Mouse (Mus musculus) urinary bladder, postnatal 10 days (tissue): Measurements from ENCODE around the gene Plk5.

Experiments
- DNase-seq: peaks from one replicate; pipeline ENCODE4 v3.0.0; 2022; ENCODE audit warnings: low spot score

Plk5 gene

GRCm38 (mm10) chr10:80388731-80389130 is 32.5 kb downstream of the Plk5 start:
- no peak for DNase-seq

GRCm38 (mm10) chr10:80389185-80389708 is 33.0 kb downstream of the Plk5 start:
- no peak for DNase-seq

- DNase-seq, result no peak
Measured at GRCm38 (mm10) chr10:80390697-80391096, 34.4 kb downstream of the Plk5 start.

GRCm38 (mm10) chr10:80392687-80393086 is 36.4 kb downstream of the Plk5 start:
- no peak for DNase-seq

GRCm38 (mm10) chr10:80395025-80395627 is 38.9 kb downstream of the Plk5 start:
- DNase-seq, result no peak

GRCm38 (mm10) chr10:80396822-80397523 is 40.7 kb downstream of the Plk5 start:
- DNase-seq, result no peak

GRCm38 (mm10) chr10:80397524-80398173 is 41.4 kb downstream of the Plk5 start:
- no peak for DNase-seq

GRCm38 (mm10) chr10:80398174-80398535 is 41.9 kb downstream of the Plk5 start:
- no peak for DNase-seq

GRCm38 (mm10) chr10:80398719-80399190 is 42.5 kb downstream of the Plk5 start:
- peak; percentile 91 for DNase-seq

GRCm38 (mm10) chr10:80399191-80399972 is 43.1 kb downstream of the Plk5 start, which contains the start of gene Mbd3:
TSS of gene Mbd3 (minus strand) at chr10:80399550.
- DNase-seq, result peak; percentile 97

GRCm38 (mm10) chr10:80399973-80400703 is 43.9 kb downstream of the Plk5 start:
- no peak for DNase-seq

- DNase-seq, result no peak
Measured at GRCm38 (mm10) chr10:80400704-80401161, 44.5 kb downstream of the Plk5 start.

- no peak for DNase-seq
Measured at GRCm38 (mm10) chr10:80403044-80403692, 46.9 kb downstream of the Plk5 start.

GRCm38 (mm10) chr10:80405481-80406173 is 49.4 kb downstream of the Plk5 start:
- no peak for DNase-seq

GRCm38 (mm10) chr10:80406684-80407501 is 50.6 kb downstream of the Plk5 start, which contains the start of gene Uqcr11:
TSS of gene Uqcr11 (minus strand) at chr10:80406830.
- peak; percentile 74 for DNase-seq

- DNase-seq, result no peak
Measured at GRCm38 (mm10) chr10:80407924-80408323, 51.7 kb downstream of the Plk5 start.

GRCm38 (mm10) chr10:80412656-80413541 is 56.6 kb downstream of the Plk5 start:
- DNase-seq, result no peak
